Mouse (Mus musculus): ENCODE data around the gene Grb7. TPM values are rescaled to one million over a fixed set of nuclear protein-coding genes. Genes with fewer than 3 reads are reported as not detected.

The Grb7 gene
- polyA plus RNA-seq, 1 experiment from 2014 or later, result 36.0 TPM

DNA sequence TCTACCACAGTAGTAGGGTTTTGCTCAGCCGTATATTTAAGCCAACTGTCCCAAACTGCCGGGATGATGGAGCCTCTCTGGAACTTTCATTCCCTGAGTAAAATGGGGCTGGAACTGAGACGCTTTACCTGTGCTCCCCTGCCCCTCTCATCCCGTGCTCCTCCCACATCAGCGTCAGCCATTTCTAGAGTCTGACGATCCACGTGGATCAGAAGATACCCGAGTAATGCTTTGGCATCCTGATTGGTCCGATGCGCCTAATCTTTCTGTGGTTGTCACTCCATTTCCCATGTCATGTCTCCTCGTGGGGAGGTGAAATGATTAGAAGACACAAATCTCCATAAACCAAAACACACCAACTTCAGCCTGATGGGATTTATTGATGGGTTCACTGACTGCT lies 28.8 kb downstream of the Grb7 start:
- Histone ChIP-seq H3K4me2 (ENCODE audit: low read depth, low read length) (no peak overlapping the region), H3K36me3 (ENCODE audit: control insufficient read depth, insufficient read depth) (no peaks in the 10 kb centered on the region), H3K4me1 (ENCODE audit: control insufficient read depth, low read depth, low read length) (no peaks in the 10 kb centered on the region), H3K9ac (ENCODE audit: low read depth, low read length) (no peak overlapping the region), H3K27me3 (ENCODE audit: control insufficient read depth, insufficient read depth, low read depth, low read length) (no peaks in the 10 kb centered on the region), H3K27ac (ENCODE audit: low read length) (no peak overlapping the region), H3K9me3 (replicated peaks; ENCODE audit: control insufficient read depth, low read length) (no peaks in the 10 kb centered on the region), H3K4me3 (ENCODE audit: low read depth, low read length) (no peak overlapping the region)
- ATAC-seq (ENCODE audit: low read depth), result no peak
- 67% methylated on average over 11 of the region's 11 CpGs for WGBS (ENCODE audit: insufficient replicate concordance)

- Histone ChIP-seq H3K9me3 (replicated peaks; ENCODE audit: control insufficient read depth, low read length) (no peaks in the 10 kb centered on the region), H3K4me3 (ENCODE audit: low read depth, low read length) (no peak overlapping the region), H3K4me2 (ENCODE audit: low read depth, low read length) (no peak overlapping the region), H3K4me1 (ENCODE audit: control insufficient read depth, low read depth, low read length) (no peaks in the 10 kb centered on the region), H3K27ac (ENCODE audit: low read length) (no peak overlapping the region), H3K27me3 (ENCODE audit: control insufficient read depth, insufficient read depth, low read depth, low read length) (no peaks in the 10 kb centered on the region), H3K36me3 (ENCODE audit: control insufficient read depth, insufficient read depth) (no peaks in the 10 kb centered on the region), H3K9ac (ENCODE audit: low read depth, low read length) (no peak overlapping the region)
- no peak for ATAC-seq (ENCODE audit: low read depth)
- 59% methylated on average over 9 of the region's 9 CpGs for WGBS (ENCODE audit: insufficient replicate concordance)
These were observed 29.6 kb downstream of the Grb7 start for GRCm38 (mm10) chr11:98475630-98476433.

GRCm38 (mm10) chr11:98476434-98476807 lies 30.2 kb downstream of the Grb7 start:
- no peak overlapping the region for H3K9ac ChIP-seq (ENCODE audit: low read depth, low read length)

GRCm38 (mm10) chr11:98477011-98477701 lies 31.0 kb downstream of the Grb7 start:
- no peaks in the 10 kb centered on the region for H3K36me3 ChIP-seq (ENCODE audit: control insufficient read depth, insufficient read depth)
- no peaks in the 10 kb centered on the region for H3K9me3 ChIP-seq (replicated peaks; ENCODE audit: control insufficient read depth, low read length)
- H3K27ac ChIP-seq (ENCODE audit: low read length), result no peak overlapping the region
- no peak overlapping the region for H3K4me3 ChIP-seq (ENCODE audit: low read depth, low read length)
- ATAC-seq (ENCODE audit: low read depth), result no peak
- 54% methylated on average over 14 of the region's 14 CpGs for WGBS (ENCODE audit: insufficient replicate concordance)
- no peaks in the 10 kb centered on the region for H3K27me3 ChIP-seq (ENCODE audit: control insufficient read depth, insufficient read depth, low read depth, low read length)
- H3K4me1 ChIP-seq (ENCODE audit: control insufficient read depth, low read depth, low read length), result no peaks in the 10 kb centered on the region
- H3K4me2 ChIP-seq (ENCODE audit: low read depth, low read length), result no peak overlapping the region
- no peak overlapping the region for H3K9ac ChIP-seq (ENCODE audit: low read depth, low read length)

More at GRCm38 (mm10) chr11:98476434-98476807, 30.2 kb downstream of the Grb7 start:
- Histone ChIP-seq H3K9me3 (replicated peaks; ENCODE audit: control insufficient read depth, low read length) (no peaks in the 10 kb centered on the region), H3K4me1 (ENCODE audit: control insufficient read depth, low read depth, low read length) (no peaks in the 10 kb centered on the region), H3K4me2 (ENCODE audit: low read depth, low read length) (no peak overlapping the region), H3K36me3 (ENCODE audit: control insufficient read depth, insufficient read depth) (no peaks in the 10 kb centered on the region), H3K27me3 (ENCODE audit: control insufficient read depth, insufficient read depth, low read depth, low read length) (no peaks in the 10 kb centered on the region), H3K4me3 (ENCODE audit: low read depth, low read length) (no peak overlapping the region), H3K27ac (ENCODE audit: low read length) (no peak overlapping the region)
- WGBS (ENCODE audit: insufficient replicate concordance), result 57% methylated on average over 4 of the region's 4 CpGs
- no peak for ATAC-seq (ENCODE audit: low read depth)

- H3K9me3 ChIP-seq (replicated peaks; ENCODE audit: control insufficient read depth, low read length), result no peaks in the 10 kb centered on the region
- H3K4me2 ChIP-seq (ENCODE audit: low read depth, low read length), result no peak overlapping the region
- H3K27ac ChIP-seq (ENCODE audit: low read length), result no peak overlapping the region
- H3K9ac ChIP-seq (ENCODE audit: low read depth, low read length), result no peak overlapping the region
- WGBS (ENCODE audit: insufficient replicate concordance), result 52% methylated on average over 13 of the region's 13 CpGs
- H3K4me3 ChIP-seq (ENCODE audit: low read depth, low read length), result no peak overlapping the region
- H3K36me3 ChIP-seq (ENCODE audit: control insufficient read depth, insufficient read depth), result no peaks in the 10 kb centered on the region
- H3K27me3 ChIP-seq (ENCODE audit: control insufficient read depth, insufficient read depth, low read depth, low read length), result no peaks in the 10 kb centered on the region
- no peaks in the 10 kb centered on the region for H3K4me1 ChIP-seq (ENCODE audit: control insufficient read depth, low read depth, low read length)
- no peak for ATAC-seq (ENCODE audit: low read depth)
These were observed 33.1 kb downstream of the Grb7 start for GRCm38 (mm10) chr11:98479026-98479939.

- Histone ChIP-seq H3K4me1 (ENCODE audit: control insufficient read depth, low read depth, low read length) (no peaks in the 10 kb centered on the region), H3K4me3 (ENCODE audit: low read depth, low read length) (no peak overlapping the region), H3K27ac (ENCODE audit: low read length) (no peak overlapping the region), H3K9ac (ENCODE audit: low read depth, low read length) (no peak overlapping the region), H3K27me3 (ENCODE audit: control insufficient read depth, insufficient read depth, low read depth, low read length) (no peaks in the 10 kb centered on the region), H3K36me3 (ENCODE audit: control insufficient read depth, insufficient read depth) (no peaks in the 10 kb centered on the region), H3K9me3 (replicated peaks; ENCODE audit: control insufficient read depth, low read length) (no peaks in the 10 kb centered on the region), H3K4me2 (ENCODE audit: low read depth, low read length) (no peak overlapping the region)
- 66% methylated on average over 12 of the region's 12 CpGs for WGBS (ENCODE audit: insufficient replicate concordance)
- no peak for ATAC-seq (ENCODE audit: low read depth)
These were observed 33.8 kb downstream of the Grb7 start for GRCm38 (mm10) chr11:98479940-98480497.

DNA sequence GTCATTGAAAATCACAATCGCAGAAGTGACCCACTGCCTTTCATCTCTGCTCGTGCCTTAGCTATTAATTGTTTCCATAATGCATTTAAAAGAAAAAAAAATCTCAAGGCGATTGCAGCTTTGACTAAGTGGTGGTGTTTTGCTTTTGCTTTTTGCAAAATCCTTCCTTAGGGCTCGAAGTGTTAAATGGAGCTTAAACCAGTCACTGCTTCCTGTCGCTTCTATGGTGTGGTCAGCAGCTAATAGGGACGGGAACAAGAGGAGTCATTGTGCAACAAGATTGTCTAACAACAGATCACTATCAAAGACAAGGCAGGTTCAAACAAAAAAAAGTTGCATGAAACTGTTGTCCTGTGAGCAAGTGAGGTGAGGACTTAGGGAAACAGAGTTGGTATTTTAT lies 35.0 kb downstream of the Grb7 start:
- Histone ChIP-seq H3K9me3 (replicated peaks; ENCODE audit: control insufficient read depth, low read length) (no peaks in the 10 kb centered on the region), H3K27me3 (ENCODE audit: control insufficient read depth, insufficient read depth, low read depth, low read length) (no peaks in the 10 kb centered on the region), H3K36me3 (ENCODE audit: control insufficient read depth, insufficient read depth) (no peaks in the 10 kb centered on the region), H3K27ac (ENCODE audit: low read length) (no peak overlapping the region), H3K4me2 (ENCODE audit: low read depth, low read length) (no peak overlapping the region), H3K9ac (ENCODE audit: low read depth, low read length) (no peak overlapping the region), H3K4me3 (ENCODE audit: low read depth, low read length) (no peak overlapping the region), H3K4me1 (ENCODE audit: control insufficient read depth, low read depth, low read length) (no peaks in the 10 kb centered on the region)
- WGBS (ENCODE audit: insufficient replicate concordance), result 34% methylated on average over 6 of the region's 6 CpGs
- ATAC-seq (ENCODE audit: low read depth), result no peak

DNA sequence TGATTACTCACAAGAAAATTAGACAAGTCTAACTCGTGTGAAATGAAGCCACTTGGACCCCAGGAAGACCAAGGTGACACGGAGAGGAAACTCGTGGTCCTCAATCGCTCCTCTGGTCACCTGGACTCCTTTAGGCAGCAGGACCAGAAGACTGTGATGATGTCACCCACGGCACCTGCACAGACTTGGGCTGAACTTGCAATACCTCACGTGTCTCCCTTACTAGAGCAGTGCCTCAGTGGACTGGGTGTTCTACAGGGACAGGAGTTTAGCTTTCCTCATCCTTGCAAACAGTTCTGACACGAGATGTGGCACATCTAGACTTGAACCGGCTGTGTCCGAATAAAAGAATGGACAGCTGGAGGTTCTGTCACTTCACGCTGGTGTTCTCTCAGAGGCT lies 35.9 kb downstream of the Grb7 start:
- ATAC-seq (ENCODE audit: low read depth), result no peak
- Histone ChIP-seq H3K27me3 (ENCODE audit: control insufficient read depth, insufficient read depth, low read depth, low read length) (no peaks in the 10 kb centered on the region), H3K4me2 (ENCODE audit: low read depth, low read length) (no peak overlapping the region), H3K4me1 (ENCODE audit: control insufficient read depth, low read depth, low read length) (no peaks in the 10 kb centered on the region), H3K9me3 (replicated peaks; ENCODE audit: control insufficient read depth, low read length) (no peaks in the 10 kb centered on the region), H3K4me3 (ENCODE audit: low read depth, low read length) (no peak overlapping the region), H3K27ac (ENCODE audit: low read length) (no peak overlapping the region), H3K9ac (ENCODE audit: low read depth, low read length) (no peak overlapping the region), H3K36me3 (ENCODE audit: control insufficient read depth, insufficient read depth) (no peaks in the 10 kb centered on the region)
- WGBS (ENCODE audit: insufficient replicate concordance), result 62% methylated on average over 10 of the region's 10 CpGs

All from liver, embryonic 16.5 days (tissue).